Mouse (Mus musculus): Measurements from ENCODE around the gene Spout1.

DNA sequence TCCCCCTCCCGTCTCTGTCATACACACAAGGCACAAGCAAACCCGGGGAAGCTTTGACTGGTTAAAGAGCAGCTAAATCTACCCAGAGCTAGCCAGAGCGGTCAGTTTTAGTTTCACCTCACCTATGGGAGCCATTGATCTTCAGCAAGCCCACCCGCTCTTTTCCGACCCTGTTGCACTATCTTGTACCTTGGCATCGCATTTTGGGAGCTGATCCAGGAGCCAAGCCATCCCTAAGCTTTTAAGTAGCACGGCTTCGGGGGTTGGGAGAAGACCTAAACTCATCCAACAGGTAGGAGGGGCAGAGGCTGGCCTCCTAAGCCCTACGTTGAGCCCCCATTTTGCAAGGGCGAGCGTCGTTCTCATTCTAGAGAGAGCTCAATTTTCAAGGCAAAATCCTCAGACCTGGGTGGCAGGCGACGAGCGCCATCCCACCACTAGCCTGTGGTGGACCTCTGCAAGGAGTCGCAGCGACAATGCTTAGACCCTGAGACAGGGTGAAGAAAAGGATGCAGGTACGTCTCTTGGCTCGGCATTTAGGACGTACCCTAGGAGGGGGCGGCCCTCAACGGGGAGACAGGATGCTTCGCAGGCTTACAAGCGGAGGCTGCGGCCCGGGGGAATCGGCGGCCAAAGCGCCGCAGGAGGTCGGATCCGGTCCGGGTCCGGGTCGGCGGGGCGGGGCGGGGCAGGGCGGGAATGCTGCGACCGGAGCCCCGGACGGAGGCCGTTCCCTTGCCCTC, 54.4 kb downstream of the Spout1 start:
- TF ChIP-seq CTCF (IDR thresholded peaks at IDR 0.05; ENCODE audit: low read depth) (no peak), EP300 (IDR thresholded peaks at IDR 0.05; ENCODE audit: low read depth) (no peak)
